Mouse (Mus musculus) lung, embryonic 14.5 days (tissue): Measurements from ENCODE around the gene Dclk1. TPM values are rescaled to one million over a fixed set of nuclear protein-coding genes. Genes with fewer than 3 reads are reported as not detected.

ENCODE experiments used
- ATAC-seq: fragments of 200-750 bp; cut with Nextera tagmentation; 2 replicates; pipeline ENCODE4 v1.8.0; 2017; ENCODE audit warnings: mild to moderate bottlenecking, moderate TSS enrichment, moderate library complexity; ENCODE audit not compliant: insufficient read depth
- DNase-seq: peaks from one replicate; pipeline ENCODE4 v3.0.0-alpha.2; 2015
- H3K27ac ChIP-seq: fragments of 300-500 bp; sonication (generic); 2 replicates; pipeline ENCODE4 v1.5.1; 2014; ENCODE audit warnings: low read depth, mild to moderate bottlenecking, moderate library complexity
- H3K27me3 ChIP-seq: fragments of 300-500 bp; sonication (generic); 2 replicates; pipeline ENCODE4 v1.6.1; 2014; ENCODE audit warnings: low read length, control low read depth; ENCODE audit not compliant: insufficient read depth
- H3K36me3 ChIP-seq: fragments of 300-500 bp; sonication (generic); 2 replicates; pipeline ENCODE4 v1.6.1; 2014; ENCODE audit warnings: control low read depth; ENCODE audit not compliant: insufficient read depth
- H3K4me1 ChIP-seq: fragments of 300-500 bp; sonication (generic); 2 replicates; pipeline ENCODE4 v1.6.1; 2014; ENCODE audit warnings: antibody characterized with exemption, control low read depth; ENCODE audit not compliant: insufficient read depth
- H3K4me2 ChIP-seq: fragments of 300-500 bp; sonication (generic); 2 replicates; pipeline ENCODE4 v1.6.1; 2014; ENCODE audit warnings: mild to moderate bottlenecking
- H3K4me3 ChIP-seq: fragments of 300-500 bp; sonication (generic); 2 replicates; pipeline ENCODE4 v1.5.1; 2014; ENCODE audit warnings: low read depth, low read length
- H3K9ac ChIP-seq: fragments of 300-500 bp; sonication (generic); 2 replicates; pipeline ENCODE4 v1.6.1; 2014
- H3K9me3 ChIP-seq: fragments of 300-500 bp; sonication (generic); 2 replicates; pipeline ENCODE4 v1.6.1; 2016; ENCODE audit warnings: low read depth, low read length, control low read depth
- CTCF ChIP-seq: IDR thresholded peaks from 2 replicates; pipeline ENCODE4 v1.5.1; 2016; ENCODE audit warnings: antibody characterized with exemption, low read depth
- whole genome bisulfite sequencing: fragments of 180-500 bp; shearing (Covaris S2); extraction: QIAGEN DNeasy Blood & Tissue Kit; methylation state at CpG from one replicate; pipeline ENCODE4 v1.1.7; 2014; 5-methylcytosine and 5-hydroxymethylcytosine counted together
- polyA plus RNA-seq: library from polyadenylated mRNA; unstranded; fragments of >200 nt; fragmentation: Nextera tagmentation; extraction: Ambion mirVana; gene quantifications from 2 replicates; pipeline ENCODE4 v1.2.1, GENCODE M21; 2014

Gene Dclk1
- polyA plus RNA-seq, 1 experiment from 2014 or later: 11.3 TPM

DNA sequence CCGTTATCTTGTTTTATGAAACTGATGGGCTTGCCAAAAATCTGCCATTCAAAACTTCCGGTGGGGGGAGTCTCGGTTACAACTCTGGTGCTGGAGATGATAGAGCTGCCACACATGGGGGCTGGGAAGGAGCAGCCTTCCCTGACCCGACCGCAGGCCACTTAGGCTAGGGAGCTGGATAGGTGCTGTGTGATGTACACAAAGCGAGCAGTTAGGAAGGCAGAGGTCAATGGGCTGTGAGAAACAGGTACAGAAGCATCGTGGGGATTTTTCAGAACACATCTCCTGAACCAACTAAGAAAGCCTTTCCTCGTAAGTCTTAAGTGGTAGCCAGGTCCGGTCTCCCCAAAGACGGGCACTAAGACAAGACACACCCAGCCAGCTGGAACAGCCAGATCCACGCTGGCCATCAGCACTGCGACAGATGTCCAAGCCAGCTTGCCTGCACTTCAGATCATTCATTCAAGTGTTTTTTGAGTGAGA, 297.7 kb downstream of the Dclk1 start:
- Histone ChIP-seq H3K27me3 (no peaks in the 10 kb centered on the region), H3K9me3 (no peaks in the 10 kb centered on the region), H3K36me3 (no peaks in the 10 kb centered on the region), H3K9ac (no peak overlapping the region), H3K4me1 (peaks cover 20% of the 10 kb centered on the region), H3K27ac (no peak overlapping the region), H3K4me2 (no peak overlapping the region), H3K4me3 (no peak overlapping the region)
- WGBS: 42% methylated on average over 12 of the region's 12 CpGs
- no peak for ATAC-seq
- TF ChIP-seq CTCF: no peak
- DNase-seq: peak; percentile 72

GRCm38 (mm10) chr3:55540406-55541140, 298.4 kb downstream of the Dclk1 start:
- TF ChIP-seq CTCF: no peak
- DNase-seq (no peak), ATAC-seq (no peak)
- peaks cover 20% of the 10 kb centered on the region for H3K4me1 ChIP-seq
- WGBS: 86% methylated on average over 6 of the region's 6 CpGs
- H3K9me3 ChIP-seq: no peaks in the 10 kb centered on the region
- no peak overlapping the region for H3K4me3 ChIP-seq
- H3K27me3 ChIP-seq: no peaks in the 10 kb centered on the region
- H3K36me3 ChIP-seq: no peaks in the 10 kb centered on the region
- H3K27ac ChIP-seq: no peak overlapping the region
- H3K4me2 ChIP-seq: no peak overlapping the region
- H3K9ac ChIP-seq: no peak overlapping the region

DNA sequence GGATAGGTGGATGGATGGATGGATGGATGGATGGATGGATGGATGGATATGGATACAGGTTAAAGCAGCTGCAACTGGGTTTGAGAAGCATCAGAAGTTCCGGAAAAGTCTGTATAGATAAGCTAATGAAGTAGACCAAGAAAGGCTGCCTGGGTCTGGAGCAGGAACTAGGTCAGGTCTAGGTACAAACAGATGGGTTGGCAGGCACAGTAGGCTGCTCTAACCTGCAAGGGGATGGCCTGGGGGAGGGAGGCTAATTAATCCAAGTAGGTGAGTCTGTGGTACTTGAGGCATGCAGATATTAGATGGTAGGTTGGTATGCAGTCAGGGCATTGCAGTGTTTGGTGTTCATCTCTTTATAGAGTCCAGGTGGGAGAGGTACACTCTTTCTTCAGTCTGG, 299.6 kb downstream of the Dclk1 start:
- TF ChIP-seq CTCF: no peak
- no peak overlapping the region for H3K27ac ChIP-seq
- H3K36me3 ChIP-seq: no peaks in the 10 kb centered on the region
- DNase-seq (no peak), ATAC-seq (no peak)
- WGBS: 86% methylated on average over 1 of the region's 1 CpGs
- H3K9me3 ChIP-seq: no peaks in the 10 kb centered on the region
- H3K4me2 ChIP-seq: no peak overlapping the region
- H3K4me1 ChIP-seq: peaks cover 20% of the 10 kb centered on the region
- no peaks in the 10 kb centered on the region for H3K27me3 ChIP-seq
- H3K9ac ChIP-seq: no peak overlapping the region
- H3K4me3 ChIP-seq: no peak overlapping the region

DNA sequence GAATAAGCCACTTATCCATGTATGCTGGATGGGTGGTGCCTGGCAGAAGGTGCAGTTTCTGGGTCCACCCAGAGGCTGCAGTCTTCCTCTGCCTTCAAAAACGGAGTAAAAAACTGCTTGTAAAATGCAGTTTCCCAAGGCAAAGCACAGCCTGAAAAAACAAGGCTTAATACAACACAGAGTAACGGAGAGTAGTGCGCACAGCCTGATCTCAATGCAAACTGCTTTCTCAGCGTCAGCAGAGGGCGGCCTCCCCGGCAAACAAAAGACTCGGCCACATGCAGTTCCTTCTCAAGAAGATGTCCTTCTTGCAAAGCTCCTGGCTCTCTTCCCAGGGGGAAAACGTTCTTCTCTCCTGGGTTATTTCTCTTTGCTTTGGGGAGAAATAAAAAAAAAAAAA, 300.1 kb downstream of the Dclk1 start:
- Histone ChIP-seq H3K4me2 (peak overlapping the region; percentile 53), H3K9me3 (no peaks in the 10 kb centered on the region), H3K4me1 (peaks cover 20% of the 10 kb centered on the region), H3K27ac (no peak overlapping the region), H3K36me3 (no peaks in the 10 kb centered on the region), H3K9ac (no peak overlapping the region), H3K27me3 (no peaks in the 10 kb centered on the region), H3K4me3 (0 out of 2 replicates have a peak overlapping the region, but pooled peaks have one; percentile 3)
- DNase-seq: peak; percentile 88
- WGBS: 6% methylated on average over 8 of the region's 8 CpGs
- ATAC-seq: peak; percentile 60; the same call in 1 of the 2 replicates
- TF ChIP-seq CTCF: peak; percentile 62

DNA sequence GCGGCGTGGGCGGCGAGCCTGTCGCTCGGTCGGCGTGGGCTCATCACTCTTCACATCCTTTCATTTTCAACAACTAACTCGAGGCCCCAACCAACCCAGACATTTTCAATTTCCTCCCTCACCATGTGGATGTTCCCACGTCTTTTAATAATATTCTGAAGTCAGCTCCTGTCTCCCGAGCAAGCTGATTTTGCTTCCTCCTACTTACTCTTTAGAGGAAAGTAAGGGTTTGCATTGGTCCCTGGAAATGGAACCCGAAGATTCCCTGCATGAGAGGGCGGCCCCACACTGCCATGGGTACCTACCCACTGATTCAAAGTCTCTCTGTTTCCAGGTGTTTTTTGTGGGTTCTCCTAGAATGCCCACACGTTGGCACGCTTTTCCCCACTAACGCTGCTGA, 300.8 kb downstream of the Dclk1 start:
- H3K4me3 ChIP-seq: 0 out of 2 replicates have a peak overlapping the region, but pooled peaks have one; percentile 3
- 48% methylated on average over 16 of the region's 16 CpGs for WGBS
- no peak overlapping the region for H3K9ac ChIP-seq

GRCm38 (mm10) chr3:55543929-55544684, 301.9 kb downstream of the Dclk1 start:
- DNase-seq: peak; percentile 74
- H3K4me3 ChIP-seq: no peak overlapping the region
- H3K9ac ChIP-seq: no peak overlapping the region
- peak; percentile 89 for ATAC-seq
- no peaks in the 10 kb centered on the region for H3K36me3 ChIP-seq
- 21% methylated on average over 13 of the region's 13 CpGs for WGBS
- H3K4me2 ChIP-seq: no peak overlapping the region
- peaks cover 20% of the 10 kb centered on the region for H3K4me1 ChIP-seq
- no peaks in the 10 kb centered on the region for H3K9me3 ChIP-seq
- 0 out of 2 replicates have a peak overlapping the region, but pooled peaks have one; percentile 43 for H3K27ac ChIP-seq
- no peaks in the 10 kb centered on the region for H3K27me3 ChIP-seq
- no peak for TF ChIP-seq CTCF

More for the DNA sequence above, 300.8 kb downstream of the Dclk1 start:
- Histone ChIP-seq H3K27ac (no peak overlapping the region), H3K4me2 (peak overlapping the region; percentile 53), H3K36me3 (no peaks in the 10 kb centered on the region), H3K9me3 (no peaks in the 10 kb centered on the region), H3K4me1 (peaks cover 20% of the 10 kb centered on the region), H3K27me3 (no peaks in the 10 kb centered on the region)
- no peak for TF ChIP-seq CTCF
- DNase-seq (peak; percentile 29), ATAC-seq (no peak)

GRCm38 (mm10) chr3:55545296-55545695, 303.1 kb downstream of the Dclk1 start:
- H3K27me3 ChIP-seq: no peaks in the 10 kb centered on the region
- no peaks in the 10 kb centered on the region for H3K9me3 ChIP-seq
- no peak overlapping the region for H3K4me2 ChIP-seq
- 0 out of 2 replicates have a peak, but pooled peaks cover 11% of the 10 kb centered on the region for H3K4me1 ChIP-seq
- H3K27ac ChIP-seq: no peak overlapping the region
- DNase-seq: no peak
- WGBS: 78% methylated on average over 3 of the region's 3 CpGs
- H3K36me3 ChIP-seq: no peaks in the 10 kb centered on the region
- no peak for ATAC-seq
- TF ChIP-seq CTCF: no peak
- no peak overlapping the region for H3K4me3 ChIP-seq
- H3K9ac ChIP-seq: no peak overlapping the region
